Mouse (Mus musculus): ENCODE measurements at regions not wholly inside any gene's neighbourhood (a gene's known extent, or its start where the extent isn't known, plus 50 kb on each side); places are given as distances from the start of the nearest gene placed in this dataset.

DNA sequence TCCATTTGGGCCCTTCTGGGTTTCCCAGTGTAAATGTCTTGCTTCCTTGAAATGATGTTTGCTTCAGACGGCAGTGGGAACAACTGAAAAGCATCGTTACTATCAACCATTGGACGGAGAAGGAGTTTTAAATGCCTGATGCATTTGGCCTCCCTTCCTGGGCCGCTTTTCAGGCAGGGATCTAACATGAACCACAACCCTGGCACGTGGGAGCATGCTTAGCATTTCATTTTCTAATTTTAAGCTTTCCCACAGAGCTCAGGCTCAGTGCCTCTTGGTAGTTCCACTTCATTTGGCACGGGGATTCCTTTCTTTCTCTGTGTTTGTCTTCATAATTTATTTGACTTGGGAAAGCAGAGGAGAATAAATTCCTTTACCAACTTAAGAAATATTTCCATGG is 406.6 kb upstream of the Nbea start:
- DNase-seq (ENCODE audit: low spot score), result no peak

DNA sequence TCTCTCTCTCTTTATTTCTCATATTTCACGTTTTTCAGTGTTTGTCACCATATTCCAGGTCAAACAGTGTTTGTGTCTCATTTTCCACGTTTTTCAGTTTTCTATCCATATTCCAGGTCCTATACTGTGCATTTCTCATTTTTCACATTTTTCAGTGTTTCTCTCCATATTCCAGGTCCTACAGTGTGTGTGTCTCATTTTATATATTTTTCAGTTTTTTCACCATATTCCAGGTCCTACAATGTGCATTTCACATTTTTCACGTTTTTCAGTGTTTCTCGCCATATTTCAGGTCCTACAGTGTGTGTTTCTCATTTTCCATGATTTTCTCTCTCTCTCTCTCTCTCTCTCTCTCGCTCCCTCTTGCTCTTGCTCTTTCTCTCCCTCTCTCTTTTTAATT is 391.9 kb upstream of the Nbea start:
- no peak for DNase-seq (ENCODE audit: low spot score)

DNA sequence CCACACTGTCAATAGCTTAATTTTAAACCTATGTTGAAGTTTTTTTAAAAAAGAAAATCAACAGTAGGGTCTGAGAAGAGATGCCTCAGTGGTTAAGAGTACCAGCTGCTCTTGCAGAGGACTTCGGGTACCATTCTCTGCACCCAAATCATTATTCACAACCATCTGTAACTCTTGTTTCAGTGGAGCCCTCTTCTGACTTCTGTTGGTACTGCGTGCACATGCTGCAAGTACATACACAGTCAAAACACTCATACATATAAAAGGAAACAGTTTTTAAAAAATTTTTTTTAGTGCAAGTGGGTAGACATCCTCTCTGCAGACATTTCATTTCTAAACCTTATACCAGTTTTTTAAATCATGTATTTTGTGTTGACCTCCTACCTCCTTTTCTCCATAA is 352.7 kb upstream of the Nbea start:
- no peak for DNase-seq (ENCODE audit: low spot score)

DNA sequence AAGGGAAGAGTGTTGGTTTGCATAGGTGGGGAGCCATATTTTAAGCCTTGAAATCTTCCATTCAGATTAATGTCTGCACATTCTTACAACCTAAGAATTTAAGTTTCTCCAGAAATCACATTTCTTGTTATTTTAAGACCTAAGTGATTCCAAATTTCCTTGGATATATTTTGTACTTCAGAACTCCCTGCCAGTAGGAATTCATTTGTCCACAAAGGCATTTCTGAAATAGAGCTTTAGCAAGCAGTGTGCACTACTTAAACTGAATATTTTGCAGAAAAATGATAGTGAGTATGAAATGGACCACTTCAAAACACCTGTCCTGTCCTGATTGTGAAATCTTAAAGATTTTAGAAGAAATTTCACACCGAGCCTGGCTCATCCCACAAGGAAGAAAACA is 320.9 kb upstream of the Nbea start:
- no peak for DNase-seq (ENCODE audit: low spot score)

DNA sequence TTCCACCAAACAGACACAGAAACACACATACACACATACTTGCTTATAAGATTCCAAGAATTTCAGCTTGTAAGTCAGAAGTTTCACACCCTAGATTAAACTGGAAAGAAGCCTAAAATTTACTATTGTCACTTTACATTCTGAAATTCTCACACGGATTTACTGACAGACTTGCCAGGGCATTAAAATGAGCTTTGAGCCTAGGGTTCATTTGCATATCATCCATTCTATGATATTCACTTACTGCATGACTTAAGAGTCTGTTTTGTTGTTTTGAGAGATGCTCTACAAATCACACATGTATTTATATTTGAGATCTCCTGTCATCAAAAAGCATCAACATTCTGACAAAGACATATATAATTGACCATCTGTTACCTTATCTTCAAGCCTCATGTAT is 315.8 kb upstream of the Nbea start:
- DNase-seq (ENCODE audit: low spot score), result no peak

DNA sequence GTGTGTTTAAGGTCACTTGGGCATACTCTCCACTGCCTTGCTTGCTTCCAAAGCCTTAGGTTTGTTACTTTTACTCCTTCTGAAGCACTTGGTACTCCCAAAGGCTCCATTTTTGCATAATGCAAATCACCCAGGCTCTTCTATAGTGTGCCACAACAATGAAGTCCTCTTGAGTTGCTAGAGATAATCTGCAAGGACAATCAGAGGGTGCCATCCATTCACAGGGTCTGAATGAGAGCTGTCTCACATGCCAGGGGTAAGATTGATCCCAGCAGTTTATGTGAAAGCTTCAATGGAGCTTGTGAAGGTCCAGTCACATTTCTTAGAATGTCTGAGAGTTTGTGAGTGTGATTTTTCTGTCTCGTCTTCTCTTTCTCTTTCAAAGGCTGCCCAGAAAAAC is 310.4 kb upstream of the Nbea start:
- no peak for DNase-seq (ENCODE audit: low spot score)

DNA sequence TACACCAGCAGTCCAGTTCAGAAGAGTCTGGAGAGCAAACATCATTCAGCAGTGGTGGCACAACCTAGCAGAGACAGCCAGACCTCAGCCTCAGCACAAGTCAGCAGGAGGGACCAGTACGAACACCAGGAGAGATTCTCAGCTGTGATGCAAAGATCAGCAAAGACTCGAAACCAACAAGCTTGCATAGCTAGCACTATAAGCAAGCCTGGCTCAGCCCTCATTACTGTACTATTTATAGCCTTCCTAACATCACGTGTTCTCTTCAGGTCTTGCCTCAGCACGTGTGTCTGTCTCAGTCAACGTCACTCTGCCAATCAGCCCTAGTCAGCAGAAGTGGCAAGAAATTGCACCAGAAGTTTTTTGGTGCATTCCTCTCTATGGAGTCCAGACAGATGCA is 305.7 kb upstream of the Nbea start:
- peak; percentile 10 for DNase-seq (ENCODE audit: low spot score)

DNA sequence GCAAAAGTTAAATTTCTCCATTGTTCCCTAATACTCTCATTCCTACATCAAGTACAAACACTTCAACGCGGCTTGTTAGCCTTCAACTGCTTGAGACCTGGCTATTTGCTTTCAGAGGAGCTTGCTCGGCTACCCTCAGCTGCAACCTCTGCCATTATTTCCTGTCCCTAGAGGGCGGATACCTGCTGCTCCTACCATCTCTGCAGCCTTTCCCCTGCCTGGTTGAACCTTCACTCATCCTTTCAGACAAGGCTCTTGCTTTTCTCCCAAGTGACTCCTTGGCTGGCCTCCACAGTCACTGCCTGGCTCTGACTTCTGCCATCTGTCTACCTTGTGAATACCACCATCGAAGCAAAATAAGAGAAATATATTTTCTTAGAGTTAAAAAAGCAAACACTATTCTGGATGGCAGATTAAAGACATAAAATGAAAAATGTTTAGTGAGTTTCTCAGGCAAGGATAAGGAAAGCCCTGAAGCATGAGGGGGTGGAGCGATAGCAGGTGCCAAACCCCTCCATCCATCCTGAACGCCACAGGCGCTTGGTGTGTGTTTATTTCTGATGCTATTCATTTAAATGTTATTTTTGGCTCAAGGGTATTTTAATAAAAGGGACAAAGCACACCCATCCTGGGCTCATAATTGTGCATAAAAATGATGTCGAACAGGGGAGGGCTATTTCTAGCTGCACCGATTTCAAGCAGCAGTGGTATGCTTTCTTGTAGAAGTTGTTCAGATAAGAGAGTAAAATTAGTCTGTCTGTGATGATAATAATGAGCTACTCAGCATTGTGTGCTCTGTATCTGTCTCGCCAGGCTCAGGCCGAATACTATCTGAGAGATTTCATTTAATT is 302.3 kb upstream of the Nbea start:
- peak; percentile 25 for DNase-seq (ENCODE audit: low spot score)

DNA sequence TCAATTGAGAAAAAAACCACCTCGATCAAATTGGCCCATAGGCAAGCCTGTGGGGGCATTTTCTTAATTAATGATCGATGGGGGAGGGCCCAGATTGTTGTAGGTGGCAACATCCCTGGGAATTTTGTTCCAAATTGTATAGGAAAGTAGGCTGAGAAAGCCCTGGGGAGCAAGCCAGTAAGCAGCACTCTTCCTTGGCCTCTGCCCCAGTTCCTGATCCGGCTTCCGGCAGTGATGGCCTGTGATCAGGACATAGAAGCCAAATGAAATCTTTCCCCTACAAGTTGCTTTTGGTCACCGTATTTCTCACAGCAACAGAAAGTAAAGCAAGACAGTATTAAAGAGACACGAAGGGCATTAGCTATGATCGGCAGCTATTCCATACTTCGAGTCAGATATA is 300.6 kb upstream of the Nbea start:
- no peak for DNase-seq (ENCODE audit: low spot score)

DNA sequence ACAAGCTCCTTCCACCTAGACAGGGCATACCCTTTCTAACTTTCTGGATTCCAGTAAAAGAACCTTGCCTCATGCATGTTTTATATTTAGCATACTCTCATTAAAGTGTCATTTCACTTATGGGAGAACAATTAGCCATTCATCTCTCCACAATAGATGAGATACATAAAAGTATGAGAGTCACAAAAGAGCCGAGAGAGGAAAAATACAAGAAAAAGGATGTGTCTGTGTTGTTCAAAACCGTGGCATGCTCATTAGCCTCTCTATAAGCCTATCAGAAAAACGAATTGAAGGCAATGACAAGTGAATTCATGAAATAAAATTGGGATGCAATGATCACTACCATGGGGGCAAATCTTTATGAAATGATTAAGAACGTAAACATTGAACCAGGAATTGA is 299.9 kb upstream of the Nbea start:
- no peak for DNase-seq (ENCODE audit: low spot score)

DNA sequence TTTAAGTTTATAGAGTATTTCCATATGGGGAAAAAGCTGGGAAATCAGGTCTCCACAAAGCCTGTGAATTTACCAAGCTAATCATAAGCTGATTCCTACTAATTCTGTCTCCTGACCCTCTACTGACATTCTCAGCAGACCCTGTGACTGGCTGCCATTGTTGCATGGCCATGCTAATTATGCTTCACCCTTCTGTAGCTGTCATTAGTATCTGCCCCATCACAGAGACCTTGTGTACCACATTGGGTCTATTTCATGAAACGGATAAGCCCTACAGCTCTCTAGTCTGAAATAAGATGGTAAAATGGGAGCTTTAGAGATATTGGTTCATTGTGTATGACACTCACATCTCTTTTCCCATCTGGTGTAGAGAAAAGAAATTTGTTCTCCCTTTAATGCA is 296.0 kb upstream of the Nbea start:
- no peak for DNase-seq (ENCODE audit: low spot score)

DNA sequence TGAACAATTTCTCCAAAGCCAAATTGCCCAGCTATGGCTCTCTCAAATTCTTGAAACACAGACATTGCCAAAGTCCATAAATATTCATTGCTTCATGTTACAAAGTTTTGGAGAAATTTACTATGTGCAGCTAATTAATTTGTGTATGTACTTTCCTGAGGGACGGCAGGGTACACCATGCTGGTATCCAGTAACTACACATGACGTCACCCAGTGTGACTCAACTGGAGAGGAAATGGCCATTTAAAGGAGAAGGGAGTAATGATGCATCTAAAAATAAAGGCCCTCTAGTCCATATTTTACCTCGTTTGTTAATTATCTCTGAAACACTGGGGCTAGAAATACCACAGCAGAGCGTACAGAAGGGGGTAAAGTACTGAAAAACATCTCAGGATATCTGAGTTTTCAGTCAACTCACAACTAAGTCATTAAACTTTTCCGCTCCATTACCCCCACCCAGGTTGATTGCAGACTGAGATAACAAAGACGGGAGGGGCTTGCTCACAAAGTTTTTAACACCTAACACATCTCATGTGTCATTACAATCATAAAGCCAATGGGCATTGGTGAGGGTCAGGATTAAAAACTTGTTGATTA is 295.1 kb upstream of the Nbea start:
- DNase-seq (ENCODE audit: low spot score), result peak; percentile 62

DNA sequence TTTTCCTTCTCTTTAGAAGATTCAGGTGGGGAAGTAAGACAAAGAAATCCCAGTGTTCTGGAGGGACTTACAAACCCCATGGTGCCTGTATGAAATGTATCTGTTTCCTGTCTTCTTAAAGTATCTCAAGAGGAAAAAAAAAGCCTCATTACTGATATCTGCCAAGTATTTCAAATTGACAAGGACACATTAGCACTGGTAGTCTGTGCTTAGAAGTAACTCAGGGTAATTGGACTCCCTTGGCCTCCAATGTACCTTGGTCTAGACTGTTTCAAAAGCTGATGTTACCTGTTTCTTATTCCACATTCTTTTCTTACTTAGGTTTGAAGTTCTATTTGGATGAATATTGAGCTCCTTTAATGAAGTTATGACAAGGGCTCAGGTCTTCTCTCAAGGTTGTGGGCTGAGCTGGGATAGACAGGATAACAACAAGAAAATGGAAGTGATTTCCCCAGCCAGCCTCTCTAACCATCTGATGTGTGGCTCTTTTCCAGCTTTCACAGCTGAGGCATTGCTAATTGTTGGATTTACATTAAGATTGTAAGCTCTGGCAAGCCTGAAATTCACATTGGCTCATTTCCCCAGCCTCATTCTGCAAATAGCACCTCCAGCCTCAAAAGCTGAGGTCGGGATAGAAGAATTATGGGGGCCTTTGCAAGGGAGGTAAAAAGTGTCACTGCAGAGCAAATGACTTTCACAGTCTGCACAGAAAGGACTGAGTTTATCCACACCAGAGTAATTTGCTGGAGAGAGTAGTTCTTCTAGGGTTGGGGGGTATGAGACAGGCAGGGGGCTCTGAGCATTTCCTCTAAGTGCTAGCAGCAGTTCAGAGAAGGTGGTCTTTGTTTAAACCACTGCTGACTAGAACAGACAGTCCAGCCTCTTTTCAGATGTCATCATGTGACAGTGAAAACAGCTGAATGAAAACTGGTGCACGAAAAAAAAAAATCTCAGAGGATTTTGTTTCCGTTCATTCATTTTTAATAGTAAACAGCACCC is 292.3 kb upstream of the Nbea start:
- no peak for DNase-seq (ENCODE audit: low spot score)

DNA sequence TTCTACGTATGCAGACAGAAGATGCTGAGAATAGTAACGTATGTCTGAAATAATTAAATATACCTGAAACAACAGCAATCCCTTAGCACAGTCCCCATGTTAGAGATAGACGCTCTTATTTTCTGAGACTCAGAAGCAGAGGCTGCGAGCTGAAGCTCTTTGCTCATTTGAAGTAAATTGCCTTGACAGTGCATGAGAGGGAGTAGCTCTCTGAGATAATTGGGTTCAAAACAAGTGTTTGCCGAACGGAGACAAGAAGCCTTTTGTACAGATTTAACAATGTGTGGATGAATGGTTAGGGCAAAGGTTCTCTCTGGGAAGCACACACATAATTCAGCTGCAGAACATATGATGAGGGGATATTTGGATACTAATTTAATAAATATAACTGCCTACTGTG is 289.1 kb upstream of the Nbea start:
- peak; percentile 81 for DNase-seq (ENCODE audit: low spot score)

DNA sequence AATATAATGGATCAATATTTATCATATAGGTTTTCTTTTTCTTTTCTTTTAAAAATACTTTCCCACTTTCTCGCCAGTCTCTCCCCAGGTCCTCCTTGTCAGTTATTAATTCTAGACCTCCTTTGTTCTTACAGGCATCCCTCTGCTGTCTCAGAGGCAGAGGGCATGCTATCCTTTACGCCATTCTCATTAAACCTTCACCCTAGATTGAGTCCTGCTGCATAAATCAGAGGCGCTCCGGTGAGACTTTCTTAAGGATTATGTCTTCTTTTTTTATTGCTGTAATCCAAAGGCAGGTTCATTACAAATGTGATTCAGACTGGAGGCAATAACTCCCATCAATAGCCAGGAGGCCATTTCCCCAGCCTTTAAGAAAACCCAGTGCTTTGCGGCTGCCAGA is 288.3 kb upstream of the Nbea start:
- DNase-seq (ENCODE audit: low spot score), result no peak

DNA sequence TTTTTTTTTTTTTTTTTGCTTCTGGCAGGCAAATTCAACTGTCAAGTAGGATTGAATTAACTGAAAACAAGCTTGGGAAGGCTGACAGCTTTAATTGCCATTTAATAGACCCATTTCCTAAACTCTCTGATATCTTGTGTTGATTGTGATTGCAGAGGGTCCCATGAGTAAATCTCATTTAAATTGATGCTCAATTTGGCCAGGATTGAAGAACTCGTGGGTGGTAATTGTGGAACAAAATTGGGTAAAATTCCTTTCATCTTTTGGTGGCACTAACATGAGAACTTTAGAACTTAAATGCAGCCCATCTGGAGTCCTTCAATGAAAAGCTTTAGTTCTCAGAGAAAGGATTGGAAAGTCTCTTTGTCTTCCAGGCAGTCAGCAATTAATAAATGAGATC is 287.7 kb upstream of the Nbea start:
- peak; percentile 61 for DNase-seq (ENCODE audit: low spot score)

DNA sequence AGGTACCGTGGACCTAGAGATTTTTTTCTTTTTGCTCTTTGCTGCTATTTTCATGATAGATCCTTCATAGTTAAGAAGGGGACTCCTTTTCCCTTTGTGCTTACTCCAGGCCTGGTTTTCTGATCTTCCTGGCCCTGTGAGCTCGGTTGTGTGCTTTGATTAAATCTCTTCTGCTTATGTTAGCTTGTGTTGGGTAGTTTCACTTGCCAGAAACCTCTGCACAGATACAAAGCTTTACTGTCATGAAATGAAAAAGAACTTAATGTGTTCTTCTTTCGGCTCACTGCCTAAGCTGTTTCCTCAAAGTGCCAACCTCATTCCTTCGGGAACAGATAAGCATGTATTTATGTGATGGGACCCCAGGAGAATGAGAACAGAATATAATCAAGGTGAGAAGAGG is 274.1 kb upstream of the Nbea start:
- no peak for DNase-seq (ENCODE audit: low spot score)

DNA sequence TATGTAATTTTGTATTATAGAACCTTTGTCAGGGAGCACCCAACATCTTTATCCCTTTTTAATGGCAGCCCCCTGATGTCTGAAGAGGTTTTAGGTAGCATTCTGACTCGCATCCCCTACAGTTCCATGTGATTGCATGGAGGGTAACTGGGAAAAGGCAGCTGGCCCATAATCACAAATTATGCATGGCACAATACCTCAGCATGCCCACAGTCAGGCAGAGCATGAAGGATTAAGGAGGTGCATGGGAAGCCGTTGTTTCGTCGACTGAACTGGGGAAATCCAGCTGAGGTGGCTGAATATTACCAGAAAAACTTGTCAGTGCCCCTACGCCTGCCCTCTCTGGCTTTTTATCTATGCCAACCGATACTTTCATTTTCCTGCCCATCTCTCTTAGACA is 272.8 kb upstream of the Nbea start:
- peak; percentile 39 for DNase-seq (ENCODE audit: low spot score)

DNA sequence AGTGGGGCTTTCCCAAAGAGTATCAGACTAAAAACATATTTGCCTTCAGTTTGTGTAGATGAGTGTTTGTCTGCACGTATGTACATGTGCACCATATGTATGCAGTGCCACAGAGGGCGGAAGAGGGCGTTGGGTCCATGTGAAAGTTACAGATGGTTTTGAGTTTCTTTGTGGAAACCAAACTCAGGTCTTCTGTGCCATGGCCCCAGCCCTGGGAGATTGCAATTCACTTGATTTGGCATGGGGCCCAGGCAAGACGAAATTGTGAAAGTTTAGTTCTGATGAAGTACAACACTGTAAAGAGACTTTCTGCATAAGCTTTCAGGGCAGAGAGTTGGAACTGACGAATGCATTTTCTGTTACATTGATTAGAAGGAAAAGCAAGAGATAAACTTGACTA is 255.4 kb upstream of the Nbea start:
- DNase-seq (ENCODE audit: low spot score), result no peak

DNA sequence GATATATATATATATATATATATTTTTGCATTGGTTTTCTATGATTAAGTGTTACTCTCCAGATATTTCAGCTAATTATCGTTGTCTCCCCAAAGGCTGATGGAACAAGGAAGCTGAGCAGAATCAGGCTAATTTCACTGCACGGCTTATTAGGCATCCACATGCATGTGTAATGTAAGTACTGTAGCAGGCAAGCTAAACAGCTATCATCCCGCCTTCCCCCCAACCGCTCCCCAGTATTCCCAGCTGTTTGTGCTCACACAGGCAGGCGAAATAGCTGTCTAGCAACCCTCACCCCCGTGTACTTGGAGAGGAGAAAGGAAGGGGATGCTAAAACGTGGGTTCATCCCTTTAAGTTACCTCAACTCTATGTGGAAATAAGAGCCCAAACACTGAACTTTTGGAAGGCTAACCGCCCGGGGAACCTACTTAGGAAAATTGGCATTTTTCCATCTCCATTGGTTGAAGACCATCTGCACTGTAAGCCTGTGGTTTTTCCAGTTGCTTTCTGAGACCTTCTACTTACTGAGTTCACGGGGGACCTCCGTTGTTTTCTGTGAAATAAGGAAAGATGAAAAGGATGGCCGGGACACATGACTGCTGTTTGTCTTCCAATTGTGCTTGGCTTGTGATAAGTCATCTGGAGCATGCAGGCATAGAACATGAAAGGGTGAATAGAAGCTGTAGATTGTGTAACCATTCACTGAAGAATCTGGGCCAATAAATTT is 254.7 kb upstream of the Nbea start:
- DNase-seq (ENCODE audit: low spot score), result peak; percentile 63

DNA sequence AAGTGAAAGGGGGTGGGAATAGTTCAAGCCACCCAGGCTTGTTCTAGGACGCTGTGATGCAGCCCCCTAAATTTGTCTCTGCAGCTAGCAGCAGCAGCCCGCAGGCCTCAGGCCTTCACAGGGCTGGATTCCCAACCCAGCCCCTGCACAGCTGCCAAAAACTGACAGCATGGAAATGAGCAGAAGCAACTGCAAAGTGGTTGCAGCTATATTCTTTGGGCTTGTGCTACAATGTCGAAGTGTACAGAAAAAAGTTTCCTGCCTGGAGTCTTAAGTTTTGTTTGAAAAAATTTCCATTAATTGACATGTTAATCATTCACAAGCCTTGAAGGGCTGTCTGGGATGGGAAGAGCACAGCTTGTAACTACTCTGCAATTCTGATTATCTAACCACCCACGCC is 253.6 kb upstream of the Nbea start:
- no peak for DNase-seq (ENCODE audit: low spot score)

DNA sequence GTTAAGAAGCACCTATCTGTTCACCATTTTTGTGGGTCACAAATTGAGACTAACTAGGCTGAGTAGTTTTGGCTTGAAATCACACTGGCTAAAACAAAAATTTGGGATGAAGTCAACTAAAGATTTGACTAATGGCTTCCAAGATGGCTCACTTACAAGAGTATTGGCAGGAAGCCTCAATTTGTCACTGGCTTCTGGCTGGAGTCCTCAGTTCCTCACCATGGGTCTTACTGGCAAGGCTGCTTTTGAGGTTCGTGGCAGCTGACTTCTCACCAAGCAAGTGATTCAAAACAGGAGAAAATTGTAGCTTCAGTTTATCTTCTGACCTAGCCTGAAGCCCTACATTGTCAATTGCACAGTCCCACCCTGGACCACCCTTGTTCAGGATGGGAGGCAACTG is 250.0 kb upstream of the Nbea start:
- no peak for DNase-seq (ENCODE audit: low spot score)

Measured in retina, embryonic 14.5 days (tissue).